Mouse (Mus musculus): ENCODE data around the gene Cdc34. TPM values are rescaled to one million over a fixed set of nuclear protein-coding genes. Genes with fewer than 3 reads are reported as not detected.
A peak's percentile ranks its signal among the peaks of the same experiment; 100 is the strongest.

Gene Cdc34
- total RNA-seq (2021) = 10 to 100 TPM; 76.2 to 90.0 TPM

- DNase-seq (ENCODE audit: low spot score in 2 of 2) = peak; percentile 100
Measured at GRCm38 (mm10) chr10:79681591-79682245, at the start of gene Cdc34. Cdc34 (plus strand) TSS chr10:79682195.

GRCm38 (mm10) chr10:79633006-79633777, 48.8 kb upstream of the Cdc34 start:
- DNase-seq (ENCODE audit: low spot score in 2 of 2) = no peak
- intact Hi-C loops (cut with DNase I) = no loop called here

More at GRCm38 (mm10) chr10:79681591-79682245, at the start of gene Cdc34:
- intact Hi-C loops (cut with DNase I) = loop anchor here (1.0 kb wide), 1 partner anchor 12 kb away; the partner anchor contains the start of gene Tpgs1

GRCm38 (mm10) chr10:79636287-79636686, 45.7 kb upstream of the Cdc34 start:
- DNase-seq (ENCODE audit: low spot score in 2 of 2) = no peak
- intact Hi-C loops (cut with DNase I) = no loop called here

GRCm38 (mm10) chr10:79637128-79638110, 44.6 kb upstream of the Cdc34 start, which contains the start of gene Shc2:
Shc2 (minus strand) TSS chr10:79637918.
- DNase-seq (ENCODE audit: low spot score in 2 of 2) = peak; percentile 84 to 86
- intact Hi-C loops (cut with DNase I) = no loop called here

GRCm38 (mm10) chr10:79638486-79639204, 43.4 kb upstream of the Cdc34 start:
- intact Hi-C loops (cut with DNase I) = no loop called here

GRCm38 (mm10) chr10:79645711-79646110, 36.3 kb upstream of the Cdc34 start, which contains the start of gene Odf3l2:
Odf3l2 (minus strand) TSS chr10:79645738.
- intact Hi-C loops (cut with DNase I) = no loop called here
- no peak for DNase-seq (ENCODE audit: low spot score in 2 of 2)

More at GRCm38 (mm10) chr10:79638486-79639204, 43.4 kb upstream of the Cdc34 start:
- DNase-seq (ENCODE audit: low spot score in 2 of 2) = peak; percentile 62 to 72

GRCm38 (mm10) chr10:79649070-79649751, 32.8 kb upstream of the Cdc34 start:
- DNase-seq (ENCODE audit: low spot score in 2 of 2) = peak; percentile 65 to 79
- intact Hi-C loops (cut with DNase I) = loop anchor here (2.0 kb wide), 1 partner anchor 54 kb away; no protein-coding TSS in a partner anchor

GRCm38 (mm10) chr10:79652789-79653188, 29.2 kb upstream of the Cdc34 start:
- intact Hi-C loops (cut with DNase I) = no loop called here

GRCm38 (mm10) chr10:79654946-79655395, 27.0 kb upstream of the Cdc34 start:
- intact Hi-C loops (cut with DNase I) = no loop called here
- DNase-seq (ENCODE audit: low spot score in 2 of 2) = no peak

More at GRCm38 (mm10) chr10:79652789-79653188, 29.2 kb upstream of the Cdc34 start:
- no peak for DNase-seq (ENCODE audit: low spot score in 2 of 2)

- no peak for DNase-seq (ENCODE audit: low spot score in 2 of 2)
- intact Hi-C loops (cut with DNase I) = no loop called here
Measured at GRCm38 (mm10) chr10:79658829-79659228, 23.2 kb upstream of the Cdc34 start.

- intact Hi-C loops (cut with DNase I) = loop anchor here (10.0 kb wide), 1 partner anchor 905 kb away; the partner anchor contains the start of gene Ccdc105
- no peak for DNase-seq (ENCODE audit: low spot score in 2 of 2)
Measured at GRCm38 (mm10) chr10:79660298-79660697, 21.7 kb upstream of the Cdc34 start.

- intact Hi-C loops (cut with DNase I) = loop anchor here (10.0 kb wide), 1 partner anchor 907 kb away; the partner anchor contains the start of gene Ccdc105
Measured at GRCm38 (mm10) chr10:79661861-79662260, 20.1 kb upstream of the Cdc34 start.

GRCm38 (mm10) chr10:79664131-79664665, 17.8 kb upstream of the Cdc34 start, which contains the start of gene Madcam1:
Madcam1 (plus strand) TSS chr10:79664559.
- DNase-seq (ENCODE audit: low spot score in 2 of 2) = peak; percentile 43 to 44
- intact Hi-C loops (cut with DNase I) = loop anchor here (10.0 kb wide), 1 partner anchor 909 kb away; the partner anchor contains the start of gene Ccdc105

More at GRCm38 (mm10) chr10:79661861-79662260, 20.1 kb upstream of the Cdc34 start:
- no peak for DNase-seq (ENCODE audit: low spot score in 2 of 2)

- no peak for DNase-seq (ENCODE audit: low spot score in 2 of 2)
- intact Hi-C loops (cut with DNase I) = loop anchor here (10.0 kb wide), 1 partner anchor 910 kb away; the partner anchor contains the start of gene Ccdc105
Measured at GRCm38 (mm10) chr10:79665051-79665450, 16.9 kb upstream of the Cdc34 start.

GRCm38 (mm10) chr10:79666493-79666892, 15.5 kb upstream of the Cdc34 start:
- intact Hi-C loops (cut with DNase I) = loop anchor here (10.0 kb wide), 1 partner anchor 912 kb away; the partner anchor contains the start of gene Ccdc105
- DNase-seq (ENCODE audit: low spot score in 2 of 2) = no peak

GRCm38 (mm10) chr10:79668076-79668475, 13.9 kb upstream of the Cdc34 start:
- intact Hi-C loops (cut with DNase I) = loop anchor here (10.0 kb wide), 1 partner anchor 913 kb away; the partner anchor contains the start of gene Ccdc105
- DNase-seq (ENCODE audit: low spot score in 2 of 2) = no peak
